Mouse (Mus musculus): ENCODE measurements at regions not wholly inside any gene's neighbourhood (a gene's known extent, or its start where the extent isn't known, plus 50 kb on each side); places are given as distances from the start of the nearest gene placed in this dataset.

GRCm38 (mm10) chr1:133491857-133492290 is 67.7 kb upstream of the Sox13 start:
- TF ChIP-seq POLR2AphosphoS2 (IDR thresholded peaks at IDR 0.05; ENCODE audit: insufficient read length, low read depth) (no peak), POLR2A (IDR thresholded peaks at IDR 0.05; ENCODE audit: insufficient read length, low read depth) (no peak), MAX (IDR thresholded peaks at IDR 0.05; ENCODE audit: low read depth) (no peak), E2F4 (IDR thresholded peaks at IDR 0.05; ENCODE audit: insufficient read depth) (no peak), USF1 (IDR thresholded peaks at IDR 0.05; ENCODE audit: low read depth) (no peak), TCF3 (IDR thresholded peaks at IDR 0.05; ENCODE audit: insufficient read length, low read depth) (no peak), TCF12 (IDR thresholded peaks at IDR 0.05; ENCODE audit: insufficient read depth, poor library complexity, severe bottlenecking) (no peak), MYOG (IDR thresholded peaks at IDR 0.05; ENCODE audit: control insufficient read depth in 1 of 3, insufficient read depth in 1 of 3, insufficient read length in 2 of 3, low read depth in 2 of 3) (no peak)
